Mouse (Mus musculus) forebrain, embryonic 15.5 days (tissue): ENCODE measurements around the gene Atp6v1f. TPM values are rescaled to one million over a fixed set of nuclear protein-coding genes. Genes with fewer than 3 reads are reported as not detected.

Source experiments
- ATAC-seq: fragments of 200-750 bp; cut with Nextera tagmentation; replicated peaks from 2 replicates; pipeline ENCODE4 v1.8.0; 2017; ENCODE audit warnings: mild to moderate bottlenecking, moderate TSS enrichment, moderate library complexity
- H3K27ac ChIP-seq: fragments of 300-500 bp; sonication (generic); replicated peaks from 2 replicates; pipeline ENCODE4 v1.5.1; 2015; ENCODE audit warnings: mild to moderate bottlenecking, inconsistent platforms
- H3K27me3 ChIP-seq: fragments of 300-500 bp; sonication (generic); 2 replicates; pipeline ENCODE4 v1.6.1; 2015; ENCODE audit warnings: inconsistent platforms
- H3K36me3 ChIP-seq: fragments of 300-500 bp; sonication (generic); 2 replicates; pipeline ENCODE4 v1.6.1; 2015; ENCODE audit warnings: mild to moderate bottlenecking, inconsistent platforms
- H3K4me1 ChIP-seq: fragments of 300-500 bp; sonication (generic); 2 replicates; pipeline ENCODE4 v1.6.1; 2015; ENCODE audit warnings: inconsistent platforms
- H3K4me2 ChIP-seq: fragments of 300-500 bp; sonication (generic); replicated peaks from 2 replicates; pipeline ENCODE4 v1.6.1; 2015; ENCODE audit warnings: mild to moderate bottlenecking, inconsistent platforms
- H3K4me3 ChIP-seq: fragments of 300-500 bp; sonication (generic); 2 replicates; pipeline ENCODE4 v1.5.1; 2015; ENCODE audit warnings: mild to moderate bottlenecking, inconsistent platforms
- H3K9ac ChIP-seq: fragments of 300-500 bp; sonication (generic); replicated peaks from 2 replicates; pipeline ENCODE4 v1.6.1; 2015; ENCODE audit warnings: mild to moderate bottlenecking, inconsistent platforms
- H3K9me3 ChIP-seq: fragments of 300-500 bp; sonication (generic); 2 replicates; pipeline ENCODE4 v1.6.1; 2016; ENCODE audit warnings: inconsistent platforms
- WGBS: fragments of 180-500 bp; shearing (Covaris S2); methylation state at CpG from one replicate; pipeline ENCODE4 v1.1.7; 2015; ENCODE audit warnings: mixed read lengths; 5-methylcytosine and 5-hydroxymethylcytosine counted together
- polyA plus RNA-seq: library from polyadenylated mRNA; unstranded; fragments of >200 nt; fragmentation: Nextera tagmentation; extraction: Ambion mirVana; gene quantifications from 2 replicates; pipeline ENCODE4 v1.2.1, GENCODE M21; 2015

The Atp6v1f gene
- polyA plus RNA-seq, result 327 TPM in 2 replicates

GRCm38 (mm10) chr6:29467583-29468354 is at the start of gene Atp6v1f:
Gene Atp6v1f (plus strand): TSS chr6:29467718.
- Histone ChIP-seq H3K9ac (peak within 1 kb of the TSS; percentile 70), H3K27ac (peak within 1 kb of the TSS; percentile 64), H3K4me3 (peak within 1 kb of the TSS; percentile 57), H3K36me3 (peaks cover 13% of the 10 kb centered on the region), H3K4me1 (peaks cover 10% of the 10 kb centered on the region), H3K27me3 (no peaks in the 10 kb centered on the region), H3K9me3 (no peaks in the 10 kb centered on the region), H3K4me2 (peak within 1 kb of the TSS; percentile 61)
- WGBS, result under 1% methylated on average over 39 of the region's 39 CpGs
- peak; percentile 96 for ATAC-seq

GRCm38 (mm10) chr6:29420596-29420995 is 46.9 kb upstream of the Atp6v1f start:
- Histone ChIP-seq H3K4me1 (no peaks in the 10 kb centered on the region), H3K27ac (no peak overlapping the region), H3K9me3 (no peaks in the 10 kb centered on the region), H3K27me3 (no peaks in the 10 kb centered on the region), H3K4me3 (no peak overlapping the region), H3K9ac (no peak overlapping the region), H3K4me2 (no peak overlapping the region), H3K36me3 (peaks cover 9% of the 10 kb centered on the region; the same call in 1 of the 2 replicates)
- ATAC-seq, result no peak
- 92% methylated on average over 2 of the region's 2 CpGs for WGBS

GRCm38 (mm10) chr6:29425118-29425517 is 42.4 kb upstream of the Atp6v1f start:
- Histone ChIP-seq H3K4me2 (no peak overlapping the region), H3K4me3 (no peak overlapping the region), H3K27ac (no peak overlapping the region), H3K9ac (no peak overlapping the region), H3K9me3 (no peaks in the 10 kb centered on the region), H3K27me3 (no peaks in the 10 kb centered on the region), H3K36me3 (no peaks in the 10 kb centered on the region), H3K4me1 (no peaks in the 10 kb centered on the region)
- no peak for ATAC-seq
- 77% methylated on average over 8 of the region's 8 CpGs for WGBS

GRCm38 (mm10) chr6:29426331-29426730 is 41.2 kb upstream of the Atp6v1f start:
- Histone ChIP-seq H3K9ac (no peak overlapping the region), H3K27me3 (no peaks in the 10 kb centered on the region)

GRCm38 (mm10) chr6:29428171-29428570 is 39.3 kb upstream of the Atp6v1f start:
- Histone ChIP-seq H3K9ac (no peak overlapping the region), H3K4me3 (no peak overlapping the region), H3K36me3 (no peaks in the 10 kb centered on the region), H3K27ac (no peak overlapping the region), H3K4me1 (peaks cover 18% of the 10 kb centered on the region), H3K9me3 (no peaks in the 10 kb centered on the region), H3K4me2 (no peak overlapping the region), H3K27me3 (peaks cover 5% of the 10 kb centered on the region; the same call in 1 of the 2 replicates)
- 58% methylated on average over 4 of the region's 4 CpGs for WGBS
- no peak for ATAC-seq

More at GRCm38 (mm10) chr6:29426331-29426730, 41.2 kb upstream of the Atp6v1f start:
- WGBS, result 83% methylated on average over 6 of the region's 6 CpGs
- Histone ChIP-seq H3K36me3 (no peaks in the 10 kb centered on the region), H3K4me1 (peaks cover 3% of the 10 kb centered on the region; the same call in 1 of the 2 replicates), H3K4me3 (no peak overlapping the region), H3K9me3 (no peaks in the 10 kb centered on the region), H3K4me2 (no peak overlapping the region), H3K27ac (no peak overlapping the region)
- ATAC-seq, result no peak

GRCm38 (mm10) chr6:29430681-29431420 is 36.7 kb upstream of the Atp6v1f start:
- Histone ChIP-seq H3K36me3 (no peaks in the 10 kb centered on the region), H3K27me3 (peaks cover 24% of the 10 kb centered on the region), H3K27ac (no peak overlapping the region), H3K4me1 (peaks cover 44% of the 10 kb centered on the region), H3K9me3 (no peaks in the 10 kb centered on the region), H3K4me2 (no peak overlapping the region), H3K4me3 (no peak overlapping the region), H3K9ac (no peak overlapping the region)
- WGBS, result 47% methylated on average over 15 of the region's 15 CpGs
- ATAC-seq, result no peak

GRCm38 (mm10) chr6:29431473-29431872 is 36.0 kb upstream of the Atp6v1f start:
- H3K9ac ChIP-seq, result no peak overlapping the region
- no peak; the same call in 1 of the 2 replicates for ATAC-seq
- H3K27me3 ChIP-seq, result peaks cover 25% of the 10 kb centered on the region
- no peaks in the 10 kb centered on the region for H3K9me3 ChIP-seq
- WGBS, result 31% methylated on average over 5 of the region's 5 CpGs
- no peak overlapping the region for H3K4me2 ChIP-seq
- H3K4me1 ChIP-seq, result peaks cover 51% of the 10 kb centered on the region
- no peaks in the 10 kb centered on the region for H3K36me3 ChIP-seq
- H3K4me3 ChIP-seq, result no peak overlapping the region
- no peak overlapping the region for H3K27ac ChIP-seq

- Histone ChIP-seq H3K27ac (no peak overlapping the region), H3K4me2 (no peak overlapping the region), H3K36me3 (no peaks in the 10 kb centered on the region), H3K9me3 (no peaks in the 10 kb centered on the region), H3K4me1 (peaks cover 53% of the 10 kb centered on the region), H3K27me3 (peaks cover 25% of the 10 kb centered on the region), H3K9ac (no peak overlapping the region), H3K4me3 (no peak overlapping the region)
- WGBS, result 30% methylated on average over 3 of the region's 3 CpGs
- ATAC-seq, result no peak
Measured at GRCm38 (mm10) chr6:29432156-29432555, 35.4 kb upstream of the Atp6v1f start.

GRCm38 (mm10) chr6:29432676-29433037 is 34.9 kb upstream of the Atp6v1f start:
- no peaks in the 10 kb centered on the region for H3K36me3 ChIP-seq
- peaks cover 53% of the 10 kb centered on the region for H3K4me1 ChIP-seq
- no peak overlapping the region for H3K27ac ChIP-seq
- no peak for ATAC-seq
- H3K4me3 ChIP-seq, result peak overlapping the region; percentile 45
- no peaks in the 10 kb centered on the region for H3K9me3 ChIP-seq
- H3K27me3 ChIP-seq, result peaks cover 25% of the 10 kb centered on the region
- peak overlapping the region; percentile 80 for H3K4me2 ChIP-seq
- peak overlapping the region; percentile 49 for H3K9ac ChIP-seq

- Histone ChIP-seq H3K9ac (peak within 1 kb of the TSS; percentile 49), H3K36me3 (no peaks in the 10 kb centered on the region), H3K4me1 (peaks cover 53% of the 10 kb centered on the region), H3K4me2 (peak within 1 kb of the TSS; percentile 80), H3K9me3 (no peaks in the 10 kb centered on the region), H3K27me3 (peaks cover 25% of the 10 kb centered on the region), H3K27ac (no peak within 1 kb of the TSS), H3K4me3 (peak within 1 kb of the TSS; percentile 45)
- no peak; the same call in 1 of the 2 replicates for ATAC-seq
- under 1% methylated on average over 77 of the region's 77 CpGs for WGBS
Measured at GRCm38 (mm10) chr6:29433038-29433803, 34.3 kb upstream of the Atp6v1f start, which contains the start of gene Flnc. Gene Flnc (plus strand): TSS chr6:29433256.

GRCm38 (mm10) chr6:29433804-29434795 is 33.4 kb upstream of the Atp6v1f start:
- ATAC-seq, result no peak
- WGBS, result 9% methylated on average over 27 of the region's 27 CpGs
- H3K36me3 ChIP-seq, result no peaks in the 10 kb centered on the region
- no peak overlapping the region for H3K27ac ChIP-seq
- no peak overlapping the region for H3K9ac ChIP-seq
- peaks cover 53% of the 10 kb centered on the region for H3K4me1 ChIP-seq
- H3K9me3 ChIP-seq, result no peaks in the 10 kb centered on the region
- H3K27me3 ChIP-seq, result peaks cover 25% of the 10 kb centered on the region
- peak overlapping the region; percentile 45 for H3K4me3 ChIP-seq
- peak overlapping the region; percentile 80 for H3K4me2 ChIP-seq
